Mouse (Mus musculus) effector memory CD4-positive, alpha-beta T cell, adult 7 months (primary cell): ENCODE results near the gene Lrrc63. TPM values are rescaled to one million over a fixed set of nuclear protein-coding genes. Genes with fewer than 3 reads are reported as not detected.

ENCODE experiments used
- polyA plus RNA-seq: library from polyadenylated mRNA; unstranded; fragments of 100-300 nt; shearing (Covaris generic); gene quantifications from one replicate; pipeline ENCODE4 v1.2.1, GENCODE M21; 2017

The Lrrc63 gene
- 0.20 TPM for polyA plus RNA-seq

GRCm38 (mm10) chr14:75130501-75131318, at the start of gene Lrrc63, which contains the start of gene Lcp1:
TSS of gene Lrrc63 (minus strand) at chr14:75130881.
TSS of gene Lcp1 (plus strand) at chr14:75131101.

Other genes with a start within 250 kb of the Lrrc63 start
- gene Lrch1, start 183.0 kb downstream of the Lrrc63 start, polyA plus RNA-seq, result 62.8 TPM
- gene Rubcnl, start 114.9 kb downstream of the Lrrc63 start, polyA plus RNA-seq, result 0.43 TPM
- 1,069 TPM for gene Lcp1, start 220 bp upstream of the Lrrc63 start, polyA plus RNA-seq
- not detected for gene Cpb2, start 111.4 kb upstream of the Lrrc63 start, polyA plus RNA-seq
- 39.7 TPM for gene Zc3h13, start 153.5 kb upstream of the Lrrc63 start, polyA plus RNA-seq